Mouse (Mus musculus) hindbrain, postnatal 0 days (tissue): ENCODE measurements around the gene Olfr221. TPM values are rescaled to one million over a fixed set of nuclear protein-coding genes. Genes with fewer than 3 reads are reported as not detected.

Experiments used
- ATAC-seq: fragments of 200-750 bp; cut with Nextera tagmentation; 2 replicates; pipeline ENCODE4 v1.8.0; 2017; ENCODE audit warnings: mild to moderate bottlenecking, moderate TSS enrichment, moderate library complexity
- DNase-seq: peaks from one replicate; pipeline ENCODE4 v3.0.0-alpha.2; 2015; ENCODE audit warnings: low spot score
- H3K27ac ChIP-seq: fragments of 300-500 bp; sonication (generic); 2 replicates; pipeline ENCODE4 v1.5.1; 2014; ENCODE audit warnings: mild to moderate bottlenecking
- H3K27me3 ChIP-seq: fragments of 300-500 bp; sonication (generic); 2 replicates; pipeline ENCODE4 v1.6.1; 2014; ENCODE audit warnings: low read length, mixed read lengths; ENCODE audit not compliant: insufficient read depth
- H3K36me3 ChIP-seq: fragments of 300-500 bp; sonication (generic); 2 replicates; pipeline ENCODE4 v1.6.1; 2014; ENCODE audit warnings: low read length, mixed read lengths; ENCODE audit not compliant: insufficient read depth
- H3K4me1 ChIP-seq: fragments of 300-500 bp; sonication (generic); 2 replicates; pipeline ENCODE4 v1.6.1; 2014; ENCODE audit warnings: antibody characterized with exemption, low read length, mixed read lengths; ENCODE audit not compliant: insufficient read depth
- H3K4me2 ChIP-seq: fragments of 300-500 bp; sonication (generic); 2 replicates; pipeline ENCODE4 v1.6.1; 2014; ENCODE audit warnings: low read depth, mild to moderate bottlenecking, low read length, moderate library complexity, mixed read lengths
- H3K4me3 ChIP-seq: fragments of 300-500 bp; sonication (generic); 2 replicates; pipeline ENCODE4 v1.5.1; 2014; ENCODE audit warnings: low read length
- H3K9ac ChIP-seq: fragments of 300-500 bp; sonication (generic); replicated peaks from 2 replicates; pipeline ENCODE4 v1.6.1; 2014; ENCODE audit warnings: mild to moderate bottlenecking, low read length, moderate library complexity, mixed read lengths
- H3K9me3 ChIP-seq: fragments of 300-500 bp; sonication (generic); 2 replicates; pipeline ENCODE4 v1.6.1; 2016; ENCODE audit warnings: low read length, mixed read lengths
- CTCF ChIP-seq: IDR thresholded peaks from 2 replicates; pipeline ENCODE4 v1.5.1; 2016; ENCODE audit warnings: antibody characterized with exemption, control low read depth, low read depth
- WGBS: fragments of 180-500 bp; shearing (Covaris S2); extraction: QIAGEN DNeasy Blood & Tissue Kit; methylation state at CpG from one replicate; pipeline ENCODE4 v1.1.7; 2014; 5-methylcytosine and 5-hydroxymethylcytosine counted together
- polyA plus RNA-seq: library from polyadenylated mRNA; unstranded; fragments of >200 nt; fragmentation: Nextera tagmentation; extraction: Ambion mirVana; gene quantifications from 2 replicates; pipeline ENCODE4 v1.2.1, GENCODE M21; 2015
- total RNA-seq: library from RNA; depleted of rRNA; stranded (reverse); fragments of >200 nt; gene quantifications from 2 replicates; pipeline ENCODE4 v1.2.3, GENCODE M21; 2014; rRNA removed

Olfr221 gene
- total and polyA plus RNA-seq, 2 experiments from 2014 or later = not detected

DNA sequence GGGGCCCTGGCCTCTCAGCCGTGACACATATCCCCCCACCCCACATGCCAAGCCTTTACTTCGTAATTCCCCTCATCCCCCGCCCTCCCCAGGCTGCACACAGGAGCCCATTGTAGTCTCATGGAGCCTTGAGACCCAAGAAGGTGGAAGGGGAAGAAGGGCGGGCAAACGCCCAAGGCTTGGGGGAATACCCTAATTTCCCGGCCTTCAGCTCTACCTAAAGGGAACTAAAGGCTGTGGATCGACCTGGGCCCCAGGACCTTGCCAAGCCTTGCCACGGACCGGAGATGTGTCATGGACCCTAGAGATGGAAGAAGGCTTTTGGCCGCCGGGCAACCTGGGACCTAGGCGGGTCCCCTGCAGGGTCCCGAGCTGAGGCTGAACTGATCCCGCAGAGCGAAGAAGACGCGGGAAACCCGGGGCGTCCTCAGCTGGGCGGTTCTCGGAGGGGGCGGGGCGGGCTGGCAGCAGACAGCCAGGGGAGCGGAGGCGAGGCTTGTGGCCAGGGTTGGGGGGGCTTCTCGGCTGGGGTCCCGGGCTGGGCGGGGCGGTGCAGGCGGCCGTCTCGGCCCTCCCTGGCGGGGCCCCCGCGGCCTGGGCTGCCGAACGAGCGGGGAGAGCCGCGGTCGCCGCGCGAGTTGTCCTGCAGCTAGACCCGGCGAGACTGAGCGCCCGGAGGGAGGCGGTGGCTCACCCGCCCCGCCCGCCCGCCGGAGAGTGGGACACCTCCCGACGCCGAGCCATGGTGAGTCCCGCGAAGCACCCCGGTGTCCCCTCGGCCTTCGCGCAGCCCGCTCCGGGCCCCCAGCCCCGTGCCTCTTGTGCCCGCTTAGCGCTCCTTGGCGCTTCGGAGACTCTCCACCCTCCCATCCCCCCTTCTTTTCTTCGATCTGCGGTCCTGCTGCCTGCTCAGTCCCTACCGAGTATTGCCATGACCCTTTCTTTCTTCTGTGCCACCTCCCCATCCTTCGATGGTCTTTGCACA is 57.7 kb downstream of the Olfr221 start, which contains the start of gene Arhgef40:
Arhgef40 (plus strand) TSS at position 473 of the 985 bp plus-strand sequence.
- peak within 1 kb of the TSS; percentile 75 for H3K4me3 ChIP-seq
- peak within 1 kb of the TSS; percentile 92 for H3K9ac ChIP-seq
- TF ChIP-seq CTCF = no peak
- peak within 1 kb of the TSS; percentile 93 for H3K4me2 ChIP-seq
- H3K9me3 ChIP-seq = no peaks in the 10 kb centered on the region
- 1% methylated on average over 53 of the region's 74 CpGs for WGBS
- H3K27ac ChIP-seq = peak within 1 kb of the TSS; percentile 94
- peaks cover 8% of the 10 kb centered on the region; the same call in 1 of the 2 replicates for H3K4me1 ChIP-seq
- ATAC-seq = peak; percentile 88
- H3K36me3 ChIP-seq = peaks cover 13% of the 10 kb centered on the region; the same call in 1 of the 2 replicates
- DNase-seq = peak; percentile 90
- H3K27me3 ChIP-seq = no peaks in the 10 kb centered on the region

Other genes starting within 250 kb of the Olfr221 start
- gene AY358078, start 242.4 kb downstream of the Olfr221 start, total RNA-seq = not detected in 2 replicates
- gene AY358078, start 242.4 kb downstream of the Olfr221 start, polyA plus RNA-seq = not detected in 2 replicates
- not detected in 2 replicates for gene Ear6, start 188.8 kb downstream of the Olfr221 start, total RNA-seq
- not detected in 2 replicates for gene Ear6, start 188.8 kb downstream of the Olfr221 start, polyA plus RNA-seq
- 33.1 and 41.9 TPM in 2 replicates for gene Mettl17, start 157.6 kb downstream of the Olfr221 start, total RNA-seq
- gene Mettl17, start 157.6 kb downstream of the Olfr221 start, polyA plus RNA-seq = 61.8 and 72.5 TPM in 2 replicates
- gene Slc39a2, start 149.6 kb downstream of the Olfr221 start, total RNA-seq = 0.89 and 2.4 TPM in 2 replicates
- gene Slc39a2, start 149.6 kb downstream of the Olfr221 start, polyA plus RNA-seq = 0.61 and 0.64 TPM in 2 replicates
- gene Ndrg2, start 128.3 kb downstream of the Olfr221 start, total RNA-seq = 514 and 732 TPM in 2 replicates
- gene Ndrg2, start 128.3 kb downstream of the Olfr221 start, polyA plus RNA-seq = 543 and 625 TPM in 2 replicates
- not detected in 2 replicates for gene Tppp2, start 124.0 kb downstream of the Olfr221 start, total RNA-seq
- not detected in 2 replicates for gene Tppp2, start 124.0 kb downstream of the Olfr221 start, polyA plus RNA-seq
- not detected in 2 replicates for gene Rnase13, start 119.7 kb downstream of the Olfr221 start, total RNA-seq
- gene Rnase13, start 119.7 kb downstream of the Olfr221 start, polyA plus RNA-seq = not detected in 2 replicates
- gene Arhgef40, start 57.7 kb downstream of the Olfr221 start, total RNA-seq = 113 and 124 TPM in 2 replicates
- gene Arhgef40, start 57.7 kb downstream of the Olfr221 start, polyA plus RNA-seq = 56.4 and 61.8 TPM in 2 replicates
- gene Tmem253, start 26.8 kb downstream of the Olfr221 start, total RNA-seq = not detected in 2 replicates
- gene Tmem253, start 26.8 kb downstream of the Olfr221 start, polyA plus RNA-seq = 0.51 and 0.53 TPM in 2 replicates
- 91.7 and 98.7 TPM in 2 replicates for gene Zfp219, start 21.7 kb downstream of the Olfr221 start, total RNA-seq
- 25.8 and 31.0 TPM in 2 replicates for gene Zfp219, start 21.7 kb downstream of the Olfr221 start, polyA plus RNA-seq
- gene Hnrnpc, start 61.6 kb upstream of the Olfr221 start, total RNA-seq = 69.5 and 78.6 TPM in 2 replicates
- 285 and 291 TPM in 2 replicates for gene Hnrnpc, start 61.6 kb upstream of the Olfr221 start, polyA plus RNA-seq
- gene Rpgrip1, start 68.2 kb upstream of the Olfr221 start, total RNA-seq = 2.9 and 10.9 TPM in 2 replicates
- 53.4 and 53.7 TPM in 2 replicates for gene Rpgrip1, start 68.2 kb upstream of the Olfr221 start, polyA plus RNA-seq
- gene Supt16, start 155.0 kb upstream of the Olfr221 start, total RNA-seq = 28.2 and 28.4 TPM in 2 replicates
- 43.5 and 43.8 TPM in 2 replicates for gene Supt16, start 155.0 kb upstream of the Olfr221 start, polyA plus RNA-seq
- gene Chd8, start 215.3 kb upstream of the Olfr221 start, total RNA-seq = 71.2 and 83.0 TPM in 2 replicates
- 32.6 and 32.9 TPM in 2 replicates for gene Chd8, start 215.3 kb upstream of the Olfr221 start, polyA plus RNA-seq
- gene Tox4, start 236.7 kb upstream of the Olfr221 start, total RNA-seq = 61.0 and 62.1 TPM in 2 replicates
- 41.9 and 45.6 TPM in 2 replicates for gene Tox4, start 236.7 kb upstream of the Olfr221 start, polyA plus RNA-seq
- gene Rab2b, start 237.1 kb upstream of the Olfr221 start, total RNA-seq = 43.9 and 45.5 TPM in 2 replicates
- gene Rab2b, start 237.1 kb upstream of the Olfr221 start, polyA plus RNA-seq = 38.8 and 48.5 TPM in 2 replicates